Mouse (Mus musculus) MEL (cell line): Measurements from ENCODE around the gene Nutf2-ps1.

ENCODE experiments used
- CHD2 ChIP-seq: IDR thresholded peaks from 2 replicates; pipeline ENCODE4 v1.6.1; 2011; ENCODE audit warnings: low read length, improper control_type of control experiment
- POLR2AphosphoS2 ChIP-seq: IDR thresholded peaks from 2 replicates; pipeline ENCODE4 v1.6.1; 2011; ENCODE audit warnings: low read length, improper control_type of control experiment
- TCF12 ChIP-seq: IDR thresholded peaks from 2 replicates; pipeline ENCODE4 v1.6.1; 2014; ENCODE audit warnings: low read depth, mild to moderate bottlenecking, inconsistent platforms, low read length, improper control_type of control experiment, moderate library complexity

DNA sequence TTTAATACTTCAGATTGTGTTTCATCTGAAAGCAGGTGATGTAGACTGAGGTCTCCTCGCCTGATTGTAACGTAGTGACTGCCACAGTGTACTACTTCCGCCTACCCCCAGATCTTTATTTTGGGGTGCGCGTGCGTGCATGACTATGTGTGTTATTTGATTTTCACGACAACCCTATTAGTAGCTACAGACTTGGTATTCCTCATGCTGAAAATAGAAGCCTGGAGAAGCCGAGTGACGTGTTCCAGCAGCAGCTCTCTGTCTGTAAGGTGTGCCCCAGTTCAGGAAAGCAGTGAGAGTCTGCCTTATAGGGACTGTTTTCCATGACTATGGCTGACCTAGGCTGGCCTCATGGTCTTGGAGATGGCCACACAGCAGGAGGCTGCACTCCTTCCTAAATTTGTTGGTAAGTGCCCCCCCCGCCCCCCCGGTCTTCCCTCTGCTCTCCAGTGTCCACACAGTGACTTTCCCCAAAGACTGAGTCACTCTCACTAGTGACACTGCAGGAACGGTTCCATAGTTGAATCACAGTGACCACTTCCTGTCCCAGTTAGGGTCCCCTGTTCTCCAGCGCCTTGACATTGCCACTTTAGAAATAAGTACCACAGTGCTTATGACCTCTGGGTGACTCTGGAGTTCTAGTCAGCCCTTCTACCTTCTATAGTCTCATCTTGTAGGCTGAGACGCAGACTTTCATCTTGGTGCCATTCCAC is 23.1 kb downstream of the Nutf2-ps1 start:
- TF ChIP-seq CHD2 (no peak), POLR2AphosphoS2 (no peak), TCF12 (no peak)
